Mouse (Mus musculus): ENCODE measurements around the gene Klc3.

Klc3 gene

DNA sequence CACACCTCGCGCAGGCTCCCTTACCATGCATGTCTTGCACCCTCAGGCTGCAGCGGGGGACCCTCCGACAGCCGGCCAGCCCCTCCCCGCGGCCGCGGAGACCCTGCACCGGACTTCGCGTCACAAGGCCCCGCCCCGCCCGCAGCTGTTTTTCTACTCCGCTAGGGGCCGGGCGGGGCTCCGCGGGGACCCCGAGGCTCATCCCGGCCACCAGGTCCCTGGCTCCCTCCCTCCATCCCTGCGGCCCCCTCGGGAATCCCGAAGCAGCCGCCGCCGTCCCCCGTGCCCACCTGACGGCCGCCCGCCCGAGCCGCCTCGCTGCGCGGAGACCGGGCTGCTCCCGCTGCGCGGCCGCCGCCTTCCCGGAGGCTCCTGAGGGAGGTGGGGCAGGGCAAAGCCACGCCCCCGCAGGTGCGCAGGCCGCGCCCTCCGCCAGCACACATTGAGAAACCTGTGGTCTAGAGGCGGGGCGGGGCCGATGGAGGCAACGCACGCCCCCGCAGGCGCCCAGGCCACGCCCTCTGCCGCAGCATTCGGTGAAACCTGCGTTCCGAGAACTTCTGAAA lies at the start of gene Klc3:
TSS of gene Klc3 (minus strand) at position 374 of the 566 bp plus-strand sequence.
- peak; percentile 65 for DNase-seq

- DNase-seq, result no peak
These were observed 45.3 kb upstream of the Klc3 start for GRCm38 (mm10) chr7:19449165-19449564.

DNA sequence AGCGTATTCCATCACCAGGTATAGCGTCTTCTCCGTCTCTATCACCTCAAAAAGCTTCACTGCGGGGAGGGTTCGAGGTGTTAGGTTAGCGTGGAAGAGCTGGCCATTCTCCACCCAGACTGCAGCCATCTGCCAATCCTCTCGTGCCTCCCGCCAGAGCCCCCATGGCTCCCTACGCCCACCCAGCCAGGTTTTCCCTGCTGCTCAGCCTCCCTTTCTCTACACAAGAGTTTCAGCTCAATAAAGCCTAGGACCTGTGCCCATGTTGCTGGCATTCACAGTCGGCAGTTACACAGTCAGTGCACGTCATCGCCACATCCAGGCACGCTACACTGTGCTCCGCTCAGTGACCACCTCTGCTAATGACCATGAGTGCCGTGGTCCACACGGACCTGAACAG lies 43.8 kb upstream of the Klc3 start:
- DNase-seq, result no peak

- no peak for DNase-seq
These were observed 40.9 kb upstream of the Klc3 start for GRCm38 (mm10) chr7:19444801-19445200.

DNA sequence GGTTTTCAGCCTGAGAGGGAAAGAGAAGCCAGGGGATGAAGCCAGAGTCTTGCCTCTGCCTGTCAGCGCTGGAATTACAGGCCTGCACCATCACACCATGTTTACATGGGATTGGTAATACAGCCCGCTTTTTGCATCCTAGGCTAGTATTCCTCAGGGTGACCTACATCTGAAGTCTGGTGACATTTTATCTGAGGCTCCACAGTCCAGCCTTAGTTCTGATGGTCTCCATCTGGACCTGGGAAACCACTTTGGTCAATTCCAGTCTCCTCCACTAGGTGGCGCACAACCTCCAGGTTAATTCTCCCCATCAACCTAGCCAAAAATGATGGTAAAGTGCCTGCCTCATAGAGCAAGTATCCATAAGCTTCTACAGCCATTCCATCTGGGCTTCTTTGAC lies 39.4 kb upstream of the Klc3 start:
- peak; percentile 83 for DNase-seq

DNA sequence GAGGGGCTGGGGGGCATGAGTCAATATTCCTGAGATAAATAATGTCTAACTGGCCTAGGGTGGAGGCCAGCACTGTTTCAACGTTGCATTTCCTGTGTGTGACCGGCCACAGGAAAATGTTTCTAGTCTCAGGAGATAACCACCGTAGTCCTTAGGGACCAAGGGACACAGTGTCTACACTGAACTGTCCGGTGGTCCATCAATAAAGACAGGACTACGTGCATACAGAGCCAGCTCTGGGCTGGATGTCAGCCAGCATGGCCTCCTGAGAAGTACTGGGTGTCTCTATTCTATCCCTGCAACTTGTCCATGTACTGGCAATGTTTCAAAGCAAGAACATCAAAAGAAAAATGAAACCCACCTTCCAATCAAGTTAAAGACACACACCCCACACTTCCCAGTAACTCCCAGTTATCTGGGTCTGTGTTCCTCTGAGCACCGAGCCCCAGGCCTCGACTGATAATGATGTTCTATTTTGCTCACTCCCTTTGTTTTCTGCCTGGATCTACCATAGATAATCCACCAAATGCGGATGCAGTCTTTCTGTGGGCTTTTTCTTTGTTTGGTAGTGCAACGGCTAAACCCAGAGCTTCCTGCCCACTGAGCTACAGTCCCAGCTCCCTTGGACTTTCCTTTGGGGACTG lies 37.7 kb upstream of the Klc3 start:
- no peak for DNase-seq

DNA sequence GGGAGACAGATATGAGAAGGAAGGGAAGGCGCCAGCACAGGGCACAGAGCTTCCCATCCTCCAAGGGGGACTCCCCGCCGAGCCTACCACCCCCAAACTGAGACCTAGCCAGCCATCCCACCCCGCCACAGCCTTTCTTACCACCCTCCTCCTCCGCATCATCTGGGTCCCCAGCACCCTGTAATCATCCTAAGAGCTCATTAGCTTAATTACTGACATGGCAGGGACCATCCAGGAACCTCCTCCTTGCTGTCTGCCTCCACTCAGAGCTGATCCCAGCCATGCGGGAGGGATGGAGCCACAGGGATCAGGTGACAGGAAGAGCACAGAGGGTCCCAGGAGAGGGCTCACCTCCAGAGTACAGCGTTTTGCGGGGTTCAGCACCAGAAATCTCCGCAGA lies 33.1 kb upstream of the Klc3 start:
- no peak for DNase-seq

DNA sequence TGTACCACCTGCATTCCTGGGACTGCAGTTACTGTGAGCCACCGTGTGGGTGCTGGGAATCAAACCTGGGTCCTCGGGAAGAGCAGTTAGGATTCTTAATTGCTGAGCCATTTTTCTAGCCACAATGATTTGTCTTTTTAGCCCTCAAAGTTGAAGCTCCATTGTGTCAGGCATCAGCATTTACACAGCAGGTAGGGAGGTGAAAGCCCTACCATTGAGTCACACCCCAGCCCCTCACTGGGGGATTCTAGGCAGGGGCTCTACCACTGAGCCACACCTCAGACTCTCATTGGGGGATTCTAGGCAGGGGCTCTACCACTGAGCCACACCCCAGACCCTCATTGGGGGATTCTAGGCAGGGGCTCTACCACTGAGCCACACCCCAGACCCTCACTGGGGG lies 32.4 kb upstream of the Klc3 start:
- DNase-seq, result no peak

- DNase-seq, result no peak
These were observed 28.6 kb upstream of the Klc3 start for GRCm38 (mm10) chr7:19432475-19432874.

DNA sequence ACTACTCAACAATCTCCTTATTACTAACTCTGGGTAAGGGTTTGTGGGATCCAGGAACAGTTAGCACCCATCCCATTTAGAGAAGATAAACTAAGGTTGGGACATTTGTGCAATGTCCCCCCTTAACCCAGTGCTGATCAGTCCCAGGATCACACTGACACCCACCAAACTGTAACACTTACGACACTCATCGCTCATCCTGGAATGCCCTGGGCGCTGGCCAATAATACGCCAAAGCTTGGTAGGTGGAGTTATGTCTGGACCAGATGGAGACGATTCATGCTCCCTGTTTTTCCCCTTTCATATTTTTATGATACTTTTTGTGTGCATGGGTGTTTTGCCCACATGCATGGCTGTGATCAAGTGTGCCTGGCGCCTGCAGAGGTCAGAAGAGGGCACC lies 26.5 kb upstream of the Klc3 start:
- DNase-seq, result no peak

DNA sequence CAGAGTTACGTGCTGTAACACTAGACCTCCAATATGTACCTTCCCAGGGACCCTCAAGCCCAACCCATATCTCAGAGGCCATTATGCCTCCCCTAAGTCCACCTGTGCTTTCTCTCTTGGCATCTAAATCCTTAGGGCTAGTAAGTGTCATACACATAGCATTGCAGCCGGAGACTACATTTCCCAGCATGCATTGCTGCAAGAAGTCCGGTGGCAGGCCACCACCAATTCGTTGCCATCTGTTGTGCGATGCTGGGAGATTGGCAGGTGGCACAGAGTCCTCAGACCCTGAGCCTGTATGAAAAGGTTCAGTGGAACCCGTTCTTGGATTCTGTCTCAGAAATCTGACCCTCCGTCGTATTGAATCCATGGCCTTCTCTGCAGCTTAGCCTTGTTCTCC lies 25.8 kb upstream of the Klc3 start:
- DNase-seq, result peak; percentile 71

- no peak for DNase-seq
These were observed 24.2 kb upstream of the Klc3 start for GRCm38 (mm10) chr7:19427999-19428650.

GRCm38 (mm10) chr7:19426888-19427287 lies 23.0 kb upstream of the Klc3 start:
- no peak for DNase-seq

GRCm38 (mm10) chr7:19426349-19426748 lies 22.4 kb upstream of the Klc3 start:
- DNase-seq, result peak; percentile 21

DNA sequence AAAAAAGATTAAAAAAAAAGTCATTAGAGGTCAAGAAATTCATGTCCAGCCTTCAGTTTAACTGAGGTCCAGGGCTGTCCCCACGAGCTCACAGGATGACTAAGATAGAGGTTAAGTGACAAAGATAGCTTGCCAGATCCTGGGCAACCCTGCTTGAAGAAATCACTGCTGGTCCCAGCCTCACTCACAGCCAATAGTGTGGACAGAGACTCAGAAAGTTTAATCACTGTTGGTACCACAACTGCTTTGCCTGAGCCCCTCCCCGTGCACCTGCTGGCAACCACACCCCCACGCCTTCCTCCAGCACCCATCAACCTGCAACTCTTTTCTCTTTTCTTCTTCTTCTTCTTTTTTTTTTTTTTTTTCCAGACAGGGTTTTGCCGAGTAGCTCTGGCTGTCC lies 20.1 kb upstream of the Klc3 start:
- DNase-seq, result no peak

- no peak for DNase-seq
These were observed 19.2 kb upstream of the Klc3 start for GRCm38 (mm10) chr7:19423083-19423482.

DNA sequence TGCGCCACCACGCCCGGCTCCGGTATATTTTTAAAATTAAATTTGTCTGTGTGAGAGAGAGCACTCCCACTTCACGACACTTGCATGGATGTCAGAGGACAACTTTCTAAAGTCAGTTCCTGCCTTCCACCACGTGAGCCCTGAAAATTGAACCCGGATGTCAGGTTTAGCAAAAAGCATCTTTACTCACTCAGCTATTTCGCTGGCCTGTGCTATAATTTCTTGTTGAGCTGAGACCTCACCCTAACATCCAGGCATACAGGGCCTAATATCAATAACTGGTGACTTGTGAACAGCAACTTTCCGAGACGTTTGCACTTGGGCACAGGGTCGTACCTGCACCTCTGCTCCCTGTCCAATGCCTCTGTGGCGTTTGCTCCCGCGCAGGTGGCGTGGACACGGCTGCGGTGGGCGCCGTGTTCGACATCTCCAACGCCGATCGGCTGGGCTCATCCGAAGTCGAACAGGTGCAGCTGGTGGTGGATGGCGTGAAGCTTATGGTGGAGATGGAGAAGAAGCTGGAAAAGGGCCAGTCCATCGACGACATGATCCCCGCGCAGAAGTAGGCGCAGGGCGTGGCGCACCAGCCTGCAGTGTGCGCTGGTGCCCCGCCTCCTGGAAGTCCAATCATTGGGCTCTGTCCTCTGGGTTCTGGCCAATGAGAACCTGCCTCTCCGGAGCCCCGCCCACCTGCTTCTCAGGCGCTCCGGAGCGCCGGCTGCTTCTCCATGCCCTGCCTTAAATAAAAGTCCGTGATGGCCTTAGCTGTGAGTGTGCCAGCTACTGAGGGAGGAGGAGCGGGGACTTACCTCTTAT lies 17.1 kb upstream of the Klc3 start:
- peak; percentile 95 for DNase-seq

GRCm38 (mm10) chr7:19420121-19420520 lies 16.2 kb upstream of the Klc3 start:
- no peak for DNase-seq

GRCm38 (mm10) chr7:19416590-19416989 lies 12.7 kb upstream of the Klc3 start:
- DNase-seq, result no peak

DNA sequence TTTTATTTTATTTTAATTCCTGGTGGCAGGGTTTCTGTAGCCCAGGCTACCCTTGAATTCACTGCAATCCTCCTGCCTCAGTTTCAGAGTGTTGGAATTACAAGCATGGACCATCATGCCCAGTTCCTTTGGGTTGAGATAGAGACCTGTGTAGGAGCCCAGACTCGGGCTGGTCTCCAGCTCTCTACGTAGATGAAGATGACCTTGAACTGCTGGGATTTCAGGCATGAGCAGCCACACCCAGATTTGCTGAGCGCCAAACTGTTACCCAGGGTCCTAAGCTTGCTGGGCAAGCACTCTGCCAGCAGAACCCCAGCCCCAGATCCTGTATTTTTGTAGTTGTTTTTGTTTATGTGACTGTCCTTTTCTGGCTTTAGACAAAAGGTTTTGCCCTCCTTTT lies 9.6 kb upstream of the Klc3 start:
- no peak for DNase-seq

- no peak for DNase-seq
These were observed 7.9 kb upstream of the Klc3 start for GRCm38 (mm10) chr7:19411783-19412182.

- no peak for DNase-seq
These were observed 7.0 kb upstream of the Klc3 start for GRCm38 (mm10) chr7:19410766-19411344.

GRCm38 (mm10) chr7:19409753-19410152 lies 5.8 kb upstream of the Klc3 start:
- peak; percentile 24 for DNase-seq

Data from retina, postnatal 1 day (tissue).